Mouse (Mus musculus) liver, postnatal 0 days (tissue): ENCODE results near the gene Gm11020. TPM values are rescaled to one million over a fixed set of nuclear protein-coding genes. Genes with fewer than 3 reads are reported as not detected.

Source experiments
- ATAC-seq: fragments of 200-750 bp; cut with Nextera tagmentation; 2 replicates; pipeline ENCODE4 v1.8.0; 2017; ENCODE audit warnings: mild to moderate bottlenecking, moderate library complexity
- DNase-seq: peaks from one replicate; pipeline ENCODE4 v3.0.0-alpha.2; 2016
- H3K27ac ChIP-seq: fragments of 300-500 bp; sonication (generic); 2 replicates; pipeline ENCODE4 v1.5.1; 2014; ENCODE audit warnings: antibody characterized with exemption, moderate library complexity, mild to moderate bottlenecking, low read depth
- H3K27me3 ChIP-seq: fragments of 300-500 bp; sonication (generic); 2 replicates; pipeline ENCODE4 v1.6.1; 2014; ENCODE audit warnings: low read length, control low read depth, mixed read lengths; ENCODE audit not compliant: insufficient read depth
- H3K36me3 ChIP-seq: fragments of 300-500 bp; sonication (generic); replicated peaks from 2 replicates; pipeline ENCODE4 v1.6.1; 2014; ENCODE audit warnings: mild to moderate bottlenecking, control low read depth, low read length, moderate library complexity, mixed read lengths; ENCODE audit not compliant: insufficient read depth
- H3K4me1 ChIP-seq: fragments of 300-500 bp; sonication (generic); 2 replicates; pipeline ENCODE4 v1.6.1; 2014; ENCODE audit warnings: antibody characterized with exemption, mild to moderate bottlenecking, control low read depth; ENCODE audit not compliant: insufficient read depth
- H3K4me2 ChIP-seq: fragments of 300-500 bp; sonication (generic); 2 replicates; pipeline ENCODE4 v1.6.1; 2014; ENCODE audit warnings: low read depth, mild to moderate bottlenecking, low read length, moderate library complexity, mixed read lengths
- H3K4me3 ChIP-seq: fragments of 300-500 bp; sonication (generic); 2 replicates; pipeline ENCODE4 v1.5.1; 2014; ENCODE audit warnings: low read depth, low read length
- H3K9ac ChIP-seq: fragments of 300-500 bp; sonication (generic); replicated peaks from 2 replicates; pipeline ENCODE4 v1.6.1; 2014; ENCODE audit warnings: mild to moderate bottlenecking, moderate library complexity
- H3K9me3 ChIP-seq: fragments of 300-500 bp; sonication (generic); 2 replicates; pipeline ENCODE4 v1.6.1; 2016; ENCODE audit warnings: mild to moderate bottlenecking, control low read depth, low read length, mixed read lengths
- CTCF ChIP-seq: sonication (generic); IDR thresholded peaks from 2 replicates; pipeline ENCODE4 v1.5.1; 2016; ENCODE audit warnings: antibody characterized with exemption, low read depth
- EP300 ChIP-seq: IDR thresholded peaks from 2 replicates; pipeline ENCODE4 v1.6.1; 2016; ENCODE audit warnings: antibody characterized with exemption, low read depth, mild to moderate bottlenecking
- WGBS: fragments of 180-500 bp; shearing (Covaris S2); extraction: QIAGEN DNeasy Blood & Tissue Kit; methylation state at CpG from one replicate; pipeline ENCODE4 v1.1.7; 2014; ENCODE audit not compliant: insufficient replicate concordance; 5-methylcytosine and 5-hydroxymethylcytosine counted together
- polyA plus RNA-seq: library from polyadenylated mRNA; unstranded; fragments of >200 nt; fragmentation: Nextera tagmentation; extraction: Ambion mirVana; gene quantifications from 2 replicates; pipeline ENCODE4 v1.2.1, GENCODE M21; 2015

Gm11020 gene
- polyA plus RNA-seq, 1 experiment from 2014 or later: not detected

GRCm38 (mm10) chr8:104342426-104342825 is 21.1 kb downstream of the Gm11020 start:
- Histone ChIP-seq H3K27ac (no peak overlapping the region), H3K27me3 (no peaks in the 10 kb centered on the region), H3K4me2 (no peak overlapping the region), H3K9me3 (no peaks in the 10 kb centered on the region), H3K36me3 (0 out of 2 replicates have a peak, but pooled peaks cover 4% of the 10 kb centered on the region), H3K9ac (no peak overlapping the region), H3K4me1 (peaks cover 5% of the 10 kb centered on the region), H3K4me3 (no peak overlapping the region)
- ATAC-seq (no peak), DNase-seq (no peak)
- no peak for TF ChIP-seq EP300
- no peak for TF ChIP-seq CTCF
- WGBS: 58% methylated on average over 5 of the region's 5 CpGs

GRCm38 (mm10) chr8:104343957-104344356 is 22.6 kb downstream of the Gm11020 start:
- no peak overlapping the region for H3K27ac ChIP-seq
- no peak overlapping the region for H3K9ac ChIP-seq
- H3K36me3 ChIP-seq: 0 out of 2 replicates have a peak, but pooled peaks cover 4% of the 10 kb centered on the region
- peak; percentile 90 for DNase-seq
- no peak for TF ChIP-seq EP300
- TF ChIP-seq CTCF: peak; percentile 96
- H3K4me3 ChIP-seq: no peak overlapping the region
- H3K27me3 ChIP-seq: no peaks in the 10 kb centered on the region
- WGBS: 16% methylated on average over 7 of the region's 7 CpGs
- H3K4me2 ChIP-seq: no peak overlapping the region
- H3K9me3 ChIP-seq: no peaks in the 10 kb centered on the region
- H3K4me1 ChIP-seq: peaks cover 5% of the 10 kb centered on the region
- ATAC-seq: peak; percentile 58

DNA sequence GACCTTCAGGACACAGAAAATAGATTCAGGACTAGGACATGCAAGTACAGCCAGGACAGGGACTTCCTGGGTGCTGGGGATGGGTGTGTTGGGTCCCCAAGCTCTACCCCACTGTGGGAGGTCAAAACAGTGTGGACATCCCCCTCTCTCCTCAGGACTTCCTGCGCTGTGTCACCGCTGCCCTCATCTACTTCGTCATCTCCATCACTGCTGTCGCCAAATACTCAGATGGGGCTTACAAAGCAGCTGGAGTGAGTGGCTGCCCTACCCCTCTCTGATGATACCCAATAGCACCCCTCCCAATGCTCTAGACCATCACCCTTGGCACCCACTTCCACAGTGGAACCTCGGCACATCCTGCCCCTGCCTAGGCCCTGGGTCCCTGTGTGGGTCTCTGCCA is 23.3 kb downstream of the Gm11020 start:
- 77% methylated on average over 5 of the region's 5 CpGs for WGBS
- ATAC-seq: no peak
- Histone ChIP-seq H3K27ac (no peak overlapping the region), H3K36me3 (0 out of 2 replicates have a peak, but pooled peaks cover 4% of the 10 kb centered on the region), H3K4me3 (no peak overlapping the region), H3K9me3 (no peaks in the 10 kb centered on the region), H3K4me1 (peaks cover 5% of the 10 kb centered on the region), H3K27me3 (no peaks in the 10 kb centered on the region), H3K4me2 (no peak overlapping the region), H3K9ac (no peak overlapping the region)
- no peak for TF ChIP-seq EP300
- TF ChIP-seq CTCF: no peak
- no peak for DNase-seq

DNA sequence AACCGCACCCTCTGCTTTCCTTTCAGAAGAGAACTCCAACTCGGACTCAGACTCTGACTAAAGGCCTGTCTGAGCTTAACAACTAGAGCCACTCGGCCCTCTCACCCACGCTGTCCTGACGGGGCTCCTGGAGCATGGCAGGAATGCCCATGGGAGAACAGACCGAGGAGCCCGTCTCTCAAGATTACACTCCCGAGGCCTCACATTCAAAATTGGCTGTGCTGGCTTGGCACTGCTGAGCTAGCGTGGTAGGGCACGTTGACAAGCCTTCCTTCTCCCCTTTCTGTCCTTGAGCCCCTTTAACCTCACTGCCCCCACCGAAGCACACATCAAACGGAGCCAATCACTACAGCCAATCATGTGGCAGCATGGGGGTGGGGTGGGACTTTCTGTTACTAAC is 25.3 kb downstream of the Gm11020 start:
- ATAC-seq: no peak
- Histone ChIP-seq H3K4me1 (peaks cover 2% of the 10 kb centered on the region), H3K9me3 (no peaks in the 10 kb centered on the region), H3K27me3 (no peaks in the 10 kb centered on the region), H3K9ac (no peak overlapping the region), H3K36me3 (0 out of 2 replicates have a peak, but pooled peaks cover 4% of the 10 kb centered on the region), H3K4me3 (no peak overlapping the region), H3K4me2 (no peak overlapping the region), H3K27ac (no peak overlapping the region)
- WGBS: 64% methylated on average over 12 of the region's 12 CpGs
- DNase-seq: no peak
- TF ChIP-seq CTCF (no peak), EP300 (no peak)

- Histone ChIP-seq H3K36me3 (0 out of 2 replicates have a peak, but pooled peaks cover 6% of the 10 kb centered on the region), H3K4me1 (no peaks in the 10 kb centered on the region), H3K27me3 (no peaks in the 10 kb centered on the region), H3K9me3 (no peaks in the 10 kb centered on the region), H3K27ac (no peak overlapping the region; the same call in 1 of the 2 replicates), H3K4me3 (no peak overlapping the region), H3K4me2 (no peak overlapping the region), H3K9ac (no peak overlapping the region)
- TF ChIP-seq EP300: no peak
- ATAC-seq (no peak), DNase-seq (no peak)
- WGBS: 75% methylated on average over 5 of the region's 5 CpGs
Measured at GRCm38 (mm10) chr8:104348971-104349370, 27.6 kb downstream of the Gm11020 start.

DNA sequence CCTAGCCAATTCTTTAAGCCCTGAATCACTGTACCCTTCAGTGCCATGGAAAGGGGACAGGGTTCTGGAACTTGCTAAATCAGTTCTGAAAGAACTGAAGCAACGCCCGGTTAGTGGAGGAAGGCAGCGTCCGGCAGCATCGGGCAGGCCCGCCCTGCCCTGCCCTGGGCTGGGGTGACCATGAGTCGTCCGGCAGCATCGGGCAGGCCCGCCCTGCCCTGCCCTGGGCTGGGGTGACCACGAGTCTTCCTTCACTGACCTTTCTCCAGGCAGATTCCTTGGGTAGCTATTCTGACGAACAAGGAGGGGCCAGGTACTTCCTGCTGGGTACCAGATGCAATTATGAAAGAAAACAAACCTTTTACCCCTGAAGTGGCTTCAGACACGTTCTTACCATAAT is 28.7 kb downstream of the Gm11020 start:
- TF ChIP-seq EP300 (no peak), CTCF (no peak)
- Histone ChIP-seq H3K4me1 (no peaks in the 10 kb centered on the region), H3K9ac (no peak overlapping the region), H3K4me2 (no peak overlapping the region), H3K27me3 (no peaks in the 10 kb centered on the region), H3K36me3 (0 out of 2 replicates have a peak, but pooled peaks cover 6% of the 10 kb centered on the region), H3K9me3 (no peaks in the 10 kb centered on the region), H3K4me3 (no peak overlapping the region), H3K27ac (no peak overlapping the region)
- WGBS: 70% methylated on average over 13 of the region's 13 CpGs
- no peak for DNase-seq
- ATAC-seq: no peak

GRCm38 (mm10) chr8:104353186-104353585 is 31.8 kb downstream of the Gm11020 start:
- Histone ChIP-seq H3K9me3 (no peaks in the 10 kb centered on the region), H3K27me3 (no peaks in the 10 kb centered on the region), H3K4me1 (no peaks in the 10 kb centered on the region), H3K4me2 (no peak overlapping the region), H3K36me3 (0 out of 2 replicates have a peak, but pooled peaks cover 2% of the 10 kb centered on the region), H3K9ac (no peak overlapping the region), H3K27ac (no peak overlapping the region), H3K4me3 (no peak overlapping the region)
- 51% methylated on average over 5 of the region's 5 CpGs for WGBS
- DNase-seq: no peak
- TF ChIP-seq CTCF (peak; percentile 44), EP300 (no peak)
- ATAC-seq: no peak
